Mouse (Mus musculus) ES-E14 (cell line): ENCODE data around the gene Gm4756.

Experiments used
- CHD2 ChIP-seq: IDR thresholded peaks from 2 replicates; pipeline ENCODE4 v1.6.1; 2014; ENCODE audit warnings: mild to moderate bottlenecking, low read depth, low read length, inconsistent platforms
- HCFC1 ChIP-seq: IDR thresholded peaks from 2 replicates; pipeline ENCODE4 v1.6.1; 2012; ENCODE audit warnings: low read length, inconsistent platforms, borderline replicate concordance; ENCODE audit not compliant: insufficient read depth
- MAFK ChIP-seq: IDR thresholded peaks from 2 replicates; pipeline ENCODE4 v1.6.1; 2014; ENCODE audit warnings: mild to moderate bottlenecking, low read depth, low read length, inconsistent platforms; ENCODE audit not compliant: insufficient read depth
- ZC3H11A ChIP-seq: IDR thresholded peaks from 2 replicates; pipeline ENCODE4 v1.6.1; 2012; ENCODE audit warnings: low read depth, mild to moderate bottlenecking, inconsistent platforms, low read length, borderline replicate concordance
- ZNF384 ChIP-seq: IDR thresholded peaks from 2 replicates; pipeline ENCODE4 v1.6.1; 2012; ENCODE audit warnings: low read depth, low read length, inconsistent platforms

- TF ChIP-seq ZNF384 = no peak
- TF ChIP-seq MAFK = no peak
- TF ChIP-seq ZC3H11A = no peak
- TF ChIP-seq CHD2 = no peak
- no peak for TF ChIP-seq HCFC1
Observed at GRCm38 (mm10) chr12:72638025-72638424, 11.4 kb downstream of the Gm4756 start.
